Mouse (Mus musculus) neural tube, embryonic 15.5 days (tissue): Measurements from ENCODE around the gene Akr1cl. TPM values are rescaled to one million over a fixed set of nuclear protein-coding genes. Genes with fewer than 3 reads are reported as not detected.
"Not testable (repeated sequence)": the region's sequence is repeated elsewhere in the genome, so short reads cannot be mapped to it uniquely, and the experiment has no call there.

Source experiments
- ATAC-seq: fragments of 200-750 bp; cut with Nextera tagmentation; 2 replicates; pipeline ENCODE4 v1.8.0; 2017; ENCODE audit warnings: mild to moderate bottlenecking, moderate TSS enrichment, moderate library complexity; ENCODE audit not compliant: low FRiP score
- H3K27ac ChIP-seq: fragments of 300-500 bp; sonication (generic); replicated peaks from 2 replicates; pipeline ENCODE4 v1.5.1; 2015; ENCODE audit warnings: mild to moderate bottlenecking, inconsistent platforms
- H3K27me3 ChIP-seq: fragments of 300-500 bp; sonication (generic); replicated peaks from 2 replicates; pipeline ENCODE4 v1.6.1; 2015; ENCODE audit warnings: inconsistent platforms
- H3K36me3 ChIP-seq: fragments of 300-500 bp; sonication (generic); 2 replicates; pipeline ENCODE4 v1.6.1; 2015; ENCODE audit warnings: inconsistent platforms
- H3K4me1 ChIP-seq: fragments of 300-500 bp; sonication (generic); 2 replicates; pipeline ENCODE4 v1.6.1; 2015; ENCODE audit warnings: inconsistent platforms
- H3K4me2 ChIP-seq: fragments of 300-500 bp; sonication (generic); 2 replicates; pipeline ENCODE4 v1.6.1; 2015; ENCODE audit warnings: inconsistent platforms, mild to moderate bottlenecking, moderate library complexity
- H3K4me3 ChIP-seq: fragments of 300-500 bp; sonication (generic); replicated peaks from 2 replicates; pipeline ENCODE4 v1.5.1; 2015; ENCODE audit warnings: mild to moderate bottlenecking, inconsistent platforms
- H3K9ac ChIP-seq: fragments of 300-500 bp; sonication (generic); replicated peaks from 2 replicates; pipeline ENCODE4 v1.6.1; 2015; ENCODE audit warnings: mild to moderate bottlenecking, inconsistent platforms
- H3K9me3 ChIP-seq: fragments of 300-500 bp; sonication (generic); replicated peaks from 2 replicates; pipeline ENCODE4 v1.6.1; 2016; ENCODE audit warnings: inconsistent platforms
- WGBS: fragments of 180-500 bp; shearing (Covaris S2); methylation state at CpG from one replicate; pipeline ENCODE4 v1.1.7; 2015; ENCODE audit warnings: mixed read lengths; 5-methylcytosine and 5-hydroxymethylcytosine counted together
- polyA plus RNA-seq: library from polyadenylated mRNA; unstranded; fragments of >200 nt; fragmentation: Nextera tagmentation; extraction: Ambion mirVana; gene quantifications from 2 replicates; pipeline ENCODE4 v1.2.1, GENCODE M21; 2015

Akr1cl gene
- 0.38 TPM in 1 of 2 replicates, not detected in the other for polyA plus RNA-seq

- Histone ChIP-seq H3K27me3 (no peaks in the 10 kb centered on the region), H3K36me3 (no peaks in the 10 kb centered on the region), H3K4me3 (no peak within 1 kb of the TSS), H3K4me1 (no peaks in the 10 kb centered on the region), H3K9ac (no peak within 1 kb of the TSS), H3K4me2 (no peak within 1 kb of the TSS), H3K27ac (no peak within 1 kb of the TSS), H3K9me3 (no peaks in the 10 kb centered on the region)
- ATAC-seq = no peak
Measured at GRCm38 (mm10) chr1:65032641-65033040, at the start of gene Akr1cl. Akr1cl (minus strand) TSS chr1:65032759.

- ATAC-seq = no peak
- Histone ChIP-seq H3K27me3 (no peaks in the 10 kb centered on the region), H3K27ac (no peak within 1 kb of the TSS), H3K9me3 (no peaks in the 10 kb centered on the region), H3K4me1 (peaks cover 4% of the 10 kb centered on the region; the same call in 1 of the 2 replicates), H3K4me3 (no peak within 1 kb of the TSS), H3K36me3 (no peaks in the 10 kb centered on the region), H3K4me2 (peak within 1 kb of the TSS; percentile 20), H3K9ac (no peak within 1 kb of the TSS)
- WGBS = 28% methylated on average over 7 of the region's 7 CpGs
Measured at GRCm38 (mm10) chr1:65082188-65082587, 49.6 kb upstream of the Akr1cl start, which contains the start of gene Crygb. Crygb (minus strand) TSS chr1:65082288.

- H3K27ac ChIP-seq = no peak overlapping the region
- H3K9me3 ChIP-seq = no peaks in the 10 kb centered on the region
- 28% methylated on average over 5 of the region's 5 CpGs for WGBS
- no peak overlapping the region for H3K9ac ChIP-seq
- H3K4me1 ChIP-seq = no peaks in the 10 kb centered on the region
- H3K4me3 ChIP-seq = no peak overlapping the region
- no peaks in the 10 kb centered on the region for H3K36me3 ChIP-seq
- no peak for ATAC-seq
- no peaks in the 10 kb centered on the region for H3K27me3 ChIP-seq
- no peak overlapping the region for H3K4me2 ChIP-seq
Measured at GRCm38 (mm10) chr1:65075607-65076006, 43.0 kb upstream of the Akr1cl start.

- Histone ChIP-seq H3K27ac (no peak within 1 kb of the TSS), H3K9me3 (no peaks in the 10 kb centered on the region), H3K4me2 (no peak within 1 kb of the TSS), H3K4me1 (no peaks in the 10 kb centered on the region), H3K9ac (no peak within 1 kb of the TSS), H3K27me3 (no peaks in the 10 kb centered on the region), H3K4me3 (no peak within 1 kb of the TSS), H3K36me3 (no peaks in the 10 kb centered on the region)
- no peak for ATAC-seq
- 67% methylated on average over 6 of the region's 6 CpGs for WGBS
Measured at GRCm38 (mm10) chr1:65073589-65073988, 41.0 kb upstream of the Akr1cl start, which contains the start of gene Crygc. Crygc (minus strand) TSS chr1:65073689.

GRCm38 (mm10) chr1:65067842-65068241, 35.3 kb upstream of the Akr1cl start:
- no peak overlapping the region for H3K4me3 ChIP-seq
- no peak overlapping the region for H3K27ac ChIP-seq
- no peak for ATAC-seq
- H3K4me1 ChIP-seq = no peaks in the 10 kb centered on the region
- H3K27me3 ChIP-seq = no peaks in the 10 kb centered on the region
- H3K4me2 ChIP-seq = no peak overlapping the region
- no peaks in the 10 kb centered on the region for H3K36me3 ChIP-seq
- H3K9me3 ChIP-seq = no peaks in the 10 kb centered on the region
- H3K9ac ChIP-seq = no peak overlapping the region

- 71% methylated on average over 15 of the region's 15 CpGs for WGBS
- Histone ChIP-seq H3K4me2 (no peak overlapping the region), H3K9ac (no peak overlapping the region), H3K4me1 (no peaks in the 10 kb centered on the region), H3K27ac (no peak overlapping the region), H3K27me3 (no peaks in the 10 kb centered on the region), H3K4me3 (no peak overlapping the region), H3K9me3 (no peaks in the 10 kb centered on the region), H3K36me3 (no peaks in the 10 kb centered on the region)
- no peak for ATAC-seq
Measured at GRCm38 (mm10) chr1:65064201-65064600, 31.6 kb upstream of the Akr1cl start.

GRCm38 (mm10) chr1:65063352-65063751, 30.8 kb upstream of the Akr1cl start, which contains the start of gene Crygd:
Crygd (minus strand) TSS chr1:65063452.
- no peaks in the 10 kb centered on the region for H3K4me1 ChIP-seq
- no peak for ATAC-seq
- no peak within 1 kb of the TSS for H3K4me2 ChIP-seq
- no peaks in the 10 kb centered on the region for H3K9me3 ChIP-seq
- H3K36me3 ChIP-seq = no peaks in the 10 kb centered on the region
- WGBS = 52% methylated on average over 8 of the region's 8 CpGs
- H3K27ac ChIP-seq = no peak within 1 kb of the TSS
- H3K4me3 ChIP-seq = no peak within 1 kb of the TSS
- no peak within 1 kb of the TSS for H3K9ac ChIP-seq
- H3K27me3 ChIP-seq = no peaks in the 10 kb centered on the region

- H3K4me2 ChIP-seq = no peak overlapping the region
- no peaks in the 10 kb centered on the region for H3K36me3 ChIP-seq
- no peaks in the 10 kb centered on the region for H3K4me1 ChIP-seq
- no peaks in the 10 kb centered on the region for H3K27me3 ChIP-seq
- 42% methylated on average over 2 of the region's 2 CpGs for WGBS
- H3K9me3 ChIP-seq = 0 out of 2 replicates have a peak, but pooled peaks cover 2% of the 10 kb centered on the region
- no peak overlapping the region for H3K27ac ChIP-seq
- H3K9ac ChIP-seq = no peak overlapping the region
- no peak for ATAC-seq
- no peak overlapping the region for H3K4me3 ChIP-seq
Measured at GRCm38 (mm10) chr1:65052140-65052539, 19.6 kb upstream of the Akr1cl start.

GRCm38 (mm10) chr1:65051696-65052095, 19.1 kb upstream of the Akr1cl start:
- no peak overlapping the region for H3K9ac ChIP-seq
- ATAC-seq = no peak
- H3K9me3 ChIP-seq = 0 out of 2 replicates have a peak, but pooled peaks cover 2% of the 10 kb centered on the region
- H3K27ac ChIP-seq = no peak overlapping the region
- no peaks in the 10 kb centered on the region for H3K4me1 ChIP-seq
- no peaks in the 10 kb centered on the region for H3K27me3 ChIP-seq
- H3K4me3 ChIP-seq = no peak overlapping the region
- no peak overlapping the region for H3K4me2 ChIP-seq
- H3K36me3 ChIP-seq = no peaks in the 10 kb centered on the region
- WGBS = 69% methylated on average over 7 of the region's 7 CpGs

- H3K4me1 ChIP-seq, H3K9ac ChIP-seq, H3K27ac ChIP-seq, H3K4me2 ChIP-seq, ATAC-seq, H3K4me3 ChIP-seq, H3K9me3 ChIP-seq, H3K36me3 ChIP-seq, H3K27me3 ChIP-seq: not testable (repeated sequence)
- 50% methylated on average over 12 of the region's 12 CpGs for WGBS
Measured at GRCm38 (mm10) chr1:65050952-65051351, 18.4 kb upstream of the Akr1cl start, which contains the start of gene Cryge. Cryge (minus strand) TSS chr1:65051149.

GRCm38 (mm10) chr1:65048781-65049180, 16.2 kb upstream of the Akr1cl start:
- ATAC-seq = no peak
- Histone ChIP-seq H3K27ac (no peak overlapping the region), H3K4me1 (no peaks in the 10 kb centered on the region), H3K4me3 (no peak overlapping the region), H3K9ac (no peak overlapping the region), H3K36me3 (no peaks in the 10 kb centered on the region), H3K27me3 (no peaks in the 10 kb centered on the region), H3K9me3 (0 out of 2 replicates have a peak, but pooled peaks cover 2% of the 10 kb centered on the region), H3K4me2 (no peak overlapping the region)
- WGBS = 70% methylated on average over 12 of the region's 12 CpGs

GRCm38 (mm10) chr1:65046401-65047109, 14.0 kb upstream of the Akr1cl start:
- ATAC-seq = no peak
- no peak overlapping the region for H3K9ac ChIP-seq
- H3K36me3 ChIP-seq = no peaks in the 10 kb centered on the region
- no peaks in the 10 kb centered on the region for H3K9me3 ChIP-seq
- no peaks in the 10 kb centered on the region for H3K27me3 ChIP-seq
- WGBS = 40% methylated on average over 8 of the region's 8 CpGs
- H3K27ac ChIP-seq = no peak overlapping the region
- H3K4me1 ChIP-seq = no peaks in the 10 kb centered on the region
- no peak overlapping the region for H3K4me3 ChIP-seq
- H3K4me2 ChIP-seq = peak overlapping the region; percentile 35; the same call in 1 of the 2 replicates
